Mouse (Mus musculus) small intestine, adult 2 months (tissue): Measurements from ENCODE around the gene Cr2. TPM values are rescaled to one million over a fixed set of nuclear protein-coding genes. Genes with fewer than 3 reads are reported as not detected.

Experiments used
- H3K27ac ChIP-seq: fragments of 200-500 bp; 2 replicates; pipeline ENCODE4 v1.5.1; 2012; ENCODE audit warnings: low read depth, low read length, control low read depth, inconsistent platforms; ENCODE audit not compliant: insufficient read depth
- H3K27me3 ChIP-seq: fragments of 200-500 bp; 2 replicates; pipeline ENCODE4 v1.6.1; 2012; ENCODE audit warnings: mild to moderate bottlenecking, moderate library complexity, low read length, inconsistent platforms; ENCODE audit not compliant: control insufficient read depth, insufficient read depth
- H3K36me3 ChIP-seq: fragments of 200-500 bp; 2 replicates; pipeline ENCODE4 v1.6.1; 2012; ENCODE audit warnings: mild to moderate bottlenecking, low read length, control low read depth, inconsistent platforms; ENCODE audit not compliant: control insufficient read depth, insufficient read depth
- H3K4me1 ChIP-seq: fragments of 200-500 bp; 2 replicates; pipeline ENCODE4 v1.6.1; 2012; ENCODE audit warnings: low read length, inconsistent platforms, mixed read lengths; ENCODE audit not compliant: control insufficient read depth, insufficient read depth, insufficient read length
- H3K4me3 ChIP-seq: fragments of 200-500 bp; 2 replicates; pipeline ENCODE4 v1.5.1; 2012; ENCODE audit warnings: low read depth, mild to moderate bottlenecking, control low read depth, inconsistent platforms, low read length, moderate library complexity
- CTCF ChIP-seq: fragments of 200-500 bp; IDR thresholded peaks from 2 replicates; pipeline ENCODE4 v1.5.1; 2012; ENCODE audit warnings: low read depth, mild to moderate bottlenecking, control low read depth, inconsistent platforms, low read length, moderate library complexity, mixed read lengths; ENCODE audit not compliant: insufficient replicate concordance, insufficient read length; ENCODE audit errors: extremely low read depth
- POLR2A ChIP-seq: fragments of 200-500 bp; IDR thresholded peaks from 2 replicates; pipeline ENCODE4 v1.6.1; 2012; ENCODE audit warnings: low read depth, mild to moderate bottlenecking, control low read depth, inconsistent platforms, low read length, moderate library complexity
- WGBS: fragments of 180-500 bp; shearing (Covaris S2); methylation state at CpG from one replicate; pipeline ENCODE4 v1.1.7; 2018; 5-methylcytosine and 5-hydroxymethylcytosine counted together
- polyA plus RNA-seq: library from polyadenylated mRNA; depleted of rRNA; stranded (reverse); fragments of >200 nt; gene quantifications from 2 replicates; pipeline ENCODE4 v1.2.3, GENCODE M21; 2012; rRNA removed

Cr2 gene
- polyA plus RNA-seq, 1 experiment, result 0.58 TPM

- H3K36me3 ChIP-seq, result no peaks in the 10 kb centered on the region
- H3K27me3 ChIP-seq, result no peaks in the 10 kb centered on the region
- WGBS, result 3% methylated on average over 14 of the region's 14 CpGs
- peak within 1 kb of the TSS; percentile 64 for H3K4me3 ChIP-seq
- H3K27ac ChIP-seq, result peak within 1 kb of the TSS; percentile 83
- TF ChIP-seq CTCF, result no peak
- TF ChIP-seq POLR2A, result 0 out of 2 replicates have a peak, but pooled peaks have one; percentile 11
- peaks cover 9% of the 10 kb centered on the region; the same call in 1 of the 2 replicates for H3K4me1 ChIP-seq
These were observed 84.2 kb downstream of the Cr2 start, which contains the start of gene Cd46 for GRCm38 (mm10) chr1:195092220-195092720. Gene Cd46, minus strand, starts transcription at chr1:195092249.

GRCm38 (mm10) chr1:195091699-195092219, 84.8 kb downstream of the Cr2 start:
- peaks cover 9% of the 10 kb centered on the region; the same call in 1 of the 2 replicates for H3K4me1 ChIP-seq
- no peaks in the 10 kb centered on the region for H3K27me3 ChIP-seq
- peak overlapping the region; percentile 83 for H3K27ac ChIP-seq
- TF ChIP-seq CTCF (no peak), POLR2A (0 out of 2 replicates have a peak, but pooled peaks have one; percentile 18)
- 13% methylated on average over 11 of the region's 11 CpGs for WGBS
- no peaks in the 10 kb centered on the region for H3K36me3 ChIP-seq
- H3K4me3 ChIP-seq, result peak overlapping the region; percentile 64

Other genes with a start within 250 kb of the Cr2 start
- 4.5 and 5.8 TPM in 2 replicates for gene Cd34, start 237.9 kb downstream of the Cr2 start, polyA plus RNA-seq
- 0.08 and 0.14 TPM in 2 replicates for gene Cd46, start 84.5 kb downstream of the Cr2 start, polyA plus RNA-seq
- gene Cr1l, start 45.1 kb downstream of the Cr2 start, polyA plus RNA-seq, result 11.7 and 15.2 TPM in 2 replicates